Mouse (Mus musculus) myocyte (in vitro differentiated cells): ENCODE data around the gene 1700029P11Rik.
"Not testable (repeated sequence)": the region's sequence is repeated elsewhere in the genome, so short reads cannot be mapped to it uniquely, and the experiment has no call there.

Experiments
- MYOG ChIP-seq, 3 experiments: IDR thresholded peaks; one replicate each; pipeline ENCODE4 v1.6.1; 2011; ENCODE audit warnings: control low read depth in 2 of 3, low read depth in 2 of 3, mild to moderate bottlenecking in 2 of 3; ENCODE audit not compliant: insufficient read length in 2 of 3, control insufficient read depth in 1 of 3, insufficient read depth in 1 of 3
- POLR2A ChIP-seq: IDR thresholded peaks from one replicate; pipeline ENCODE4 v1.6.1; 2011; ENCODE audit warnings: low read depth, mild to moderate bottlenecking, control low read depth, moderate library complexity; ENCODE audit not compliant: insufficient read length

GRCm38 (mm10) chr15:81975156-81975555 is 5.2 kb upstream of the 1700029P11Rik start:
- TF ChIP-seq POLR2A; MYOG (IDR thresholded peaks at IDR 0.05; ENCODE audit: control insufficient read depth in 1 of 3, insufficient read depth in 1 of 3, insufficient read length in 2 of 3, low read depth in 2 of 3): not testable (repeated sequence)
